Mouse (Mus musculus): ENCODE measurements around the gene Usp39.

DNA sequence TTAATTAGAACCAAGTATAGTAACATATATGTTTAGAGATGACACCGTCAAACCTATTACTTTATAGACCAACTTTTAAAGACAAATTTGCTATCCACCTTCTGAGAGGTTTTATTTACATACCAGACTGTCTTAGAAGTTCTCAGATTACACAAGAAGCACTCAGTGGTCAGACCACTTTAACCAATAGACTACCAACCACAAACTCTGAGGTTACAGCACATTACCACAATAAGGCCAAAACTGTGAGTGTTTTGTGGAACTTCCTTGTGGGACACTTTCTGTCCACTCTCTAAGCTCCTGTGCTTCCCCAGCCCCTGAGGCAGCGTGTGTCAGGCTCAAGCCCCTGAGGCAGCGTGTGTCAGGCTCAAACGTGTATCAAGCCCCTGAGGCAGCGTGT lies 16.0 kb downstream of the Usp39 start:
- TF ChIP-seq POLR2A (IDR thresholded peaks at IDR 0.05; ENCODE audit: borderline replicate concordance, control insufficient read depth, low read depth, low read length) (no peak), CTCF (IDR thresholded peaks at IDR 0.05; ENCODE audit: control insufficient read depth, insufficient read depth, low read length) (no peak)

All from bone marrow, adult 2 months (tissue).